Mouse (Mus musculus) liver, adult 2 months (tissue): ENCODE results near the gene Gm32717.

Experiments
- CTCF ChIP-seq: fragments of 200-500 bp; IDR thresholded peaks from 2 replicates; pipeline ENCODE4 v1.5.1; 2011; ENCODE audit warnings: low read depth, low read length, control low read depth
- POLR2A ChIP-seq: fragments of 200-500 bp; IDR thresholded peaks from 2 replicates; pipeline ENCODE4 v1.6.1; 2011; ENCODE audit warnings: low read length, control low read depth; ENCODE audit not compliant: insufficient read depth; ENCODE audit errors: extremely low read depth

DNA sequence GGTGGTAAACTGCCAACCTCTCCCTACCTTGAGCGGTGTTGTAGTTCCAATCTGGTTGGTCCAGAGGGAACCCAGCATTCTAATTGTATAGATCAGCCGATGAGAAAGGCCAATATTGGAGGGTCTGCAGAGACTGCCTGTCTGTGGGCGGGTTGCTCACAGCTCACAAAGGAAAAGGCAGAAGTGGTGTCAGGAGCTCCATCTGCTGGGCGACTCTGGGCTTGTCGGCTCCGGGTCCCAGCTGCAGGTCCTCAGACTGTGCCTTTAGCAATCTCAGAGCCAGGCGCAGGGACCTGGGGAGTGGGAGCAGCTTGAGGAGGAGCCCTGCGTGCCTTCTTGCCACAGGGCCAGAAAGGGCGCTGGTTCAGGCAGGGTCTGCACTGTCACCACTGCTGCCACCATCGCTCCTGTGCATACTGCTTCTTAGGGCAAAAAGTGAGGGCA, 10.3 kb upstream of the Gm32717 start:
- no peak for TF ChIP-seq POLR2A
- TF ChIP-seq CTCF: no peak
